Mouse (Mus musculus) CH12.LX (cell line): ENCODE results near the gene Efemp1.

Source experiments
- BHLHE40 ChIP-seq: IDR thresholded peaks from 2 replicates; pipeline ENCODE4 v1.6.1; 2011; ENCODE audit warnings: mild to moderate bottlenecking, low read depth, low read length, improper control_type of control experiment
- CTCF ChIP-seq, 2 experiments: IDR thresholded peaks in 1 of 2; conservative IDR thresholded peaks in 1 of 2; 2 replicates each; pipeline ENCODE4 v1.5.1; 2011 to 2012; ENCODE audit warnings: low read depth in 2 of 2, low read length in 2 of 2, improper control_type of control experiment in 1 of 2, inconsistent platforms in 1 of 2, mild to moderate bottlenecking in 1 of 2, moderate library complexity in 1 of 2
- E2F4 ChIP-seq: IDR thresholded peaks from 2 replicates; pipeline ENCODE4 v1.6.1; 2011; ENCODE audit warnings: low read depth, low read length, improper control_type of control experiment; ENCODE audit not compliant: insufficient replicate concordance
- EP300 ChIP-seq: IDR thresholded peaks from 2 replicates; pipeline ENCODE4 v1.6.1; 2011; ENCODE audit warnings: low read length, improper control_type of control experiment
- MXI1 ChIP-seq: IDR thresholded peaks from 2 replicates; pipeline ENCODE4 v1.6.1; 2011; ENCODE audit warnings: mild to moderate bottlenecking, low read depth, low read length, improper control_type of control experiment
- MYC ChIP-seq: IDR thresholded peaks from 2 replicates; pipeline ENCODE4 v1.6.1; 2011; ENCODE audit warnings: low read depth, mild to moderate bottlenecking, improper control_type of control experiment, low read length
- POLR2A ChIP-seq: IDR thresholded peaks from 2 replicates; pipeline ENCODE4 v1.6.1; 2011; ENCODE audit warnings: low read depth, mild to moderate bottlenecking, improper control_type of control experiment, low read length
- POLR2AphosphoS2 ChIP-seq: IDR thresholded peaks from 2 replicates; pipeline ENCODE4 v1.6.1; 2011; ENCODE audit warnings: low read depth, low read length, improper control_type of control experiment
- UBTF ChIP-seq: IDR thresholded peaks from 2 replicates; pipeline ENCODE4 v1.6.1; 2012; ENCODE audit warnings: low read depth, mild to moderate bottlenecking, inconsistent platforms, low read length, improper control_type of control experiment, moderate library complexity
- USF2 ChIP-seq: conservative IDR thresholded peaks from 2 replicates; pipeline ENCODE4 v1.6.1; 2011; ENCODE audit warnings: low read depth, low read length, improper control_type of control experiment

- TF ChIP-seq E2F4 (no peak), EP300 (no peak), MYC (no peak), POLR2A (no peak), BHLHE40 (no peak), MXI1 (no peak), CTCF (conservative IDR thresholded peaks at IDR 0.05 in 1 of 2, IDR thresholded peaks at IDR 0.05 in 1 of 2; ENCODE audit: low read depth in 2 of 2, low read length in 2 of 2) (no peak), POLR2AphosphoS2 (no peak), USF2 (no peak), UBTF (no peak)
Measured at GRCm38 (mm10) chr11:28899420-28899819, 46.4 kb downstream of the Efemp1 start.
